Mouse (Mus musculus) midbrain, embryonic 15.5 days (tissue): ENCODE results near the gene Rab40c. TPM values are rescaled to one million over a fixed set of nuclear protein-coding genes. Genes with fewer than 3 reads are reported as not detected.

Experiments
- ATAC-seq: fragments of 200-750 bp; cut with Nextera tagmentation; replicated peaks from 2 replicates; pipeline ENCODE4 v1.8.0; 2017; ENCODE audit warnings: moderate TSS enrichment
- H3K27ac ChIP-seq: fragments of 300-500 bp; sonication (generic); 2 replicates; pipeline ENCODE4 v1.5.1; 2015; ENCODE audit warnings: mild to moderate bottlenecking, inconsistent platforms
- H3K27me3 ChIP-seq: fragments of 300-500 bp; sonication (generic); replicated peaks from 2 replicates; pipeline ENCODE4 v1.6.1; 2015; ENCODE audit warnings: inconsistent platforms
- H3K36me3 ChIP-seq: fragments of 300-500 bp; sonication (generic); replicated peaks from 2 replicates; pipeline ENCODE4 v1.6.1; 2015; ENCODE audit warnings: inconsistent platforms
- H3K4me1 ChIP-seq: fragments of 300-500 bp; sonication (generic); 2 replicates; pipeline ENCODE4 v1.6.1; 2015; ENCODE audit warnings: inconsistent platforms
- H3K4me2 ChIP-seq: fragments of 300-500 bp; sonication (generic); 2 replicates; pipeline ENCODE4 v1.6.1; 2015; ENCODE audit warnings: inconsistent platforms, mild to moderate bottlenecking, moderate library complexity
- H3K4me3 ChIP-seq: fragments of 300-500 bp; sonication (generic); 2 replicates; pipeline ENCODE4 v1.5.1; 2015; ENCODE audit warnings: mild to moderate bottlenecking, inconsistent platforms
- H3K9ac ChIP-seq: fragments of 300-500 bp; sonication (generic); 2 replicates; pipeline ENCODE4 v1.6.1; 2015; ENCODE audit warnings: mild to moderate bottlenecking, inconsistent platforms
- H3K9me3 ChIP-seq: fragments of 300-500 bp; sonication (generic); 2 replicates; pipeline ENCODE4 v1.6.1; 2016; ENCODE audit warnings: inconsistent platforms
- WGBS: fragments of 180-500 bp; shearing (Covaris S2); methylation state at CpG from one replicate; pipeline ENCODE4 v1.1.7; 2015; ENCODE audit warnings: mixed read lengths; 5-methylcytosine and 5-hydroxymethylcytosine counted together
- polyA plus RNA-seq: library from polyadenylated mRNA; unstranded; fragments of >200 nt; fragmentation: Nextera tagmentation; extraction: Ambion mirVana; gene quantifications from 2 replicates; pipeline ENCODE4 v1.2.1, GENCODE M21; 2015

Gene Rab40c
- polyA plus RNA-seq, 1 experiment from 2014 or later: 56.7 TPM

- 88% methylated on average over 1 of the region's 1 CpGs for WGBS
- Histone ChIP-seq H3K27ac (no peak overlapping the region), H3K4me2 (no peak overlapping the region), H3K9me3 (no peaks in the 10 kb centered on the region), H3K4me1 (peaks cover 22% of the 10 kb centered on the region), H3K36me3 (no peaks in the 10 kb centered on the region), H3K4me3 (no peak overlapping the region), H3K27me3 (no peaks in the 10 kb centered on the region), H3K9ac (no peak overlapping the region)
- no peak for ATAC-seq
Observed at GRCm38 (mm10) chr17:25913877-25914275, 5.7 kb downstream of the Rab40c start.

DNA sequence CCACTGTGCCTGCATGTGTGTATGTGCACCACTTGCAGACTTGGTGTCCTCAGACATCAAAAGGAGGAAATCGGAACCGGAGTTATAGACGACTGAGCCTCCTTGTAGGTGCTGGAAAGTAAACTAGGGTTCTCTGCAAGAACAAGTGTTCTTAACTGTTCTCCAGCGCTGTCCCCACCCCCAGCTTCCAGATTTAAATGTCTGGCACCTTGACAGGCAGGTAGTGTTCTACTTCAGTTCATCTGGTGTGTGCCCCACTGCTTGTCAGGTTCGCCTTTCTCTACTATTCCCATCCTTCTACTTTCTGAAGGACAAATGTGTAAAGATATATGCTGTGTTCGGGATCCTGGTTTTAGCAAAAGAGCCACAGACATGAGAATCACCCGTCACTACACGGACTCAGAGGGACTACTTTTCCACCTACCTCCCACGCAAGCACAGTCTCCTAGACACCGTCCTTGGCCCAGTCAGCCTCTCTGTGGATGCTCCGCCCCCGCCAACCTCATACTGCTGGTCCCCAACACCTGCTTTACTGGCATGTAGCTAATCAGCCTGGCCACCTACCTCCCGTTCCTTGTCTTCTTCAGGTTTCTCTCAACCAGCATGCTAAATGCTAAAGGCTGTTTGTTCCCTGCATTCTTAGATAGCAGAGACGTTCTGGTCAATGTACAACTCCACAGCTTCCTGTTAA, 6.2 kb downstream of the Rab40c start:
- H3K9ac ChIP-seq: no peak overlapping the region
- no peak overlapping the region for H3K4me3 ChIP-seq
- H3K27ac ChIP-seq: no peak overlapping the region
- no peaks in the 10 kb centered on the region for H3K27me3 ChIP-seq
- H3K36me3 ChIP-seq: no peaks in the 10 kb centered on the region
- H3K4me2 ChIP-seq: no peak overlapping the region
- ATAC-seq: no peak
- no peaks in the 10 kb centered on the region for H3K9me3 ChIP-seq
- H3K4me1 ChIP-seq: peaks cover 16% of the 10 kb centered on the region
- 89% methylated on average over 14 of the region's 14 CpGs for WGBS

- Histone ChIP-seq H3K27me3 (no peaks in the 10 kb centered on the region), H3K9me3 (no peaks in the 10 kb centered on the region), H3K4me1 (peaks cover 1% of the 10 kb centered on the region; the same call in 1 of the 2 replicates), H3K27ac (no peak overlapping the region), H3K4me3 (no peak overlapping the region), H3K4me2 (no peak overlapping the region), H3K36me3 (no peaks in the 10 kb centered on the region), H3K9ac (no peak overlapping the region)
- ATAC-seq: no peak
- WGBS: 96% methylated on average over 4 of the region's 4 CpGs
Observed at GRCm38 (mm10) chr17:25911816-25912215, 7.7 kb downstream of the Rab40c start.

- no peak overlapping the region for H3K4me3 ChIP-seq
- H3K27ac ChIP-seq: no peak overlapping the region
- no peaks in the 10 kb centered on the region for H3K27me3 ChIP-seq
- H3K9me3 ChIP-seq: no peaks in the 10 kb centered on the region
- H3K4me2 ChIP-seq: no peak overlapping the region
- no peak overlapping the region for H3K9ac ChIP-seq
- H3K4me1 ChIP-seq: no peaks in the 10 kb centered on the region
- H3K36me3 ChIP-seq: no peaks in the 10 kb centered on the region
- ATAC-seq: no peak
- 93% methylated on average over 2 of the region's 2 CpGs for WGBS
Observed at GRCm38 (mm10) chr17:25907640-25908039, 11.9 kb downstream of the Rab40c start.

DNA sequence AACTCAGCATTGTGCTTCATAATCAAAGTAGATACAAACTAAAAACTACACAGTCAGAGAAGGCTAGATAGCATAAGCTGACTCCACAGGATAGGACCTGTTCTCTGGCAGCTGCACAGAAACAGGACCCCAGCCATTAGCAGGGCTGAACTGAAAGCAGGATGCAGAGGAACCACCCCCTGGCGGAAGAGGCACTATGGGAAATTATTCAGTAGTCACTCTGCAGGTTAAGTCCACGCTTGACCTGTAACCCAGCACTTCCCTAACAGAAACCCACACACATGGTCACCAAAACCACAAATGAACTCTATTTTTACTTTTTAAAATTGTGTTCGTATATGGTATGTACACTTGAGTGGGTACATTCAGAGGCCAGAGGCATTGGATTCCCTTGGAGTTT, 16.5 kb downstream of the Rab40c start:
- H3K27ac ChIP-seq: no peak overlapping the region
- ATAC-seq: no peak
- H3K9ac ChIP-seq: no peak overlapping the region
- no peaks in the 10 kb centered on the region for H3K27me3 ChIP-seq
- no peaks in the 10 kb centered on the region for H3K9me3 ChIP-seq
- H3K4me1 ChIP-seq: no peaks in the 10 kb centered on the region
- 88% methylated on average over 3 of the region's 3 CpGs for WGBS
- H3K4me2 ChIP-seq: no peak overlapping the region
- H3K4me3 ChIP-seq: no peak overlapping the region
- H3K36me3 ChIP-seq: no peaks in the 10 kb centered on the region

- 91% methylated on average over 1 of the region's 1 CpGs for WGBS
- Histone ChIP-seq H3K9me3 (no peaks in the 10 kb centered on the region), H3K4me3 (no peak overlapping the region), H3K9ac (no peak overlapping the region), H3K4me2 (no peak overlapping the region), H3K36me3 (no peaks in the 10 kb centered on the region), H3K4me1 (peaks cover 2% of the 10 kb centered on the region; the same call in 1 of the 2 replicates), H3K27ac (no peak overlapping the region), H3K27me3 (no peaks in the 10 kb centered on the region)
- no peak for ATAC-seq
Observed at GRCm38 (mm10) chr17:25900193-25900592, 19.3 kb downstream of the Rab40c start.

DNA sequence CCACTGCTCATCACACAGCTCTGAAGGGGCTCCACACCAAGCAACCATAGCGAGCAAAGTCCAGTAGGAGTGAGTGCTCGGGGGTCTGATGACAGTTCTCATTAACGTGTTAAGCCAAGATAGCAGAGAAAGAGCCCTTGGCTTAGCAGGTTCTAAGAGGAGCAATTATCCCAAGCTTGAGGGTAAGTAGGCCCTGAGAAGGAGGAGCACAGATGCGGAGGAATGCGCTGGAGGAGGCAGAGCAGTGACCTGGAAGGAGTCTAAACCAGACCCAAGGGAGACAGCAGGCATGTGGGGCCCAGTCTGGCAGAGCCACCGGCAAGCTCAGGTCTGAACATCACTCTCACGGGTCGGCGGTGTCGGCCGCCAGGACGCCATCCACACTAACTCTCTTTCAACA, 23.6 kb downstream of the Rab40c start:
- no peak overlapping the region for H3K27ac ChIP-seq
- no peaks in the 10 kb centered on the region for H3K9me3 ChIP-seq
- peaks cover 9% of the 10 kb centered on the region for H3K4me1 ChIP-seq
- no peaks in the 10 kb centered on the region for H3K27me3 ChIP-seq
- H3K36me3 ChIP-seq: no peaks in the 10 kb centered on the region
- no peak overlapping the region for H3K4me3 ChIP-seq
- no peak for ATAC-seq
- no peak overlapping the region for H3K4me2 ChIP-seq
- no peak overlapping the region for H3K9ac ChIP-seq
- WGBS: 58% methylated on average over 12 of the region's 12 CpGs

DNA sequence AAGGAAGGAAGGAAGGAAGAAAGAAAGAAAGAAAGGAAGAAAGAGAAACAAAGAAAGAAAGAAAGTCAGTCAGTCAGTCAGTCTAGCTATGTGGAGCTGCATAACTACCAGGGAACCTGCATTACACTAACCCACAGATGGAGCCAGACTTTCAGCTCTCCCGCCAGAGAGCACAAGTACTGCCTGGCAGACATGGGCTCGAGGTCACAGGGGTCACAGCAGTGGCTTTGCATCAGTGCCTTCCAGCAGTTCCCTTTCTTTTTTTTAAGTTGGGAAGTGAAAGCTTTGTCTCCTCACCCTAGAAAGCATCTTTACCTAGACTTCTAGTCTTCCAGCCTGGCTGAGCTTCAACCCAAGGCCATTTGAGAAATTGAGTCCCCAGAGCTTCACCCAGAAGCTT, 24.1 kb downstream of the Rab40c start:
- no peak overlapping the region for H3K4me2 ChIP-seq
- H3K9me3 ChIP-seq: no peaks in the 10 kb centered on the region
- H3K27ac ChIP-seq: no peak overlapping the region
- ATAC-seq: no peak
- no peaks in the 10 kb centered on the region for H3K27me3 ChIP-seq
- 0 out of 2 replicates have a peak, but pooled peaks cover under 1% of the 10 kb centered on the region for H3K36me3 ChIP-seq
- H3K4me1 ChIP-seq: peaks cover 9% of the 10 kb centered on the region
- H3K4me3 ChIP-seq: no peak overlapping the region
- H3K9ac ChIP-seq: no peak overlapping the region
- 25% methylated on average over 2 of the region's 2 CpGs for WGBS

DNA sequence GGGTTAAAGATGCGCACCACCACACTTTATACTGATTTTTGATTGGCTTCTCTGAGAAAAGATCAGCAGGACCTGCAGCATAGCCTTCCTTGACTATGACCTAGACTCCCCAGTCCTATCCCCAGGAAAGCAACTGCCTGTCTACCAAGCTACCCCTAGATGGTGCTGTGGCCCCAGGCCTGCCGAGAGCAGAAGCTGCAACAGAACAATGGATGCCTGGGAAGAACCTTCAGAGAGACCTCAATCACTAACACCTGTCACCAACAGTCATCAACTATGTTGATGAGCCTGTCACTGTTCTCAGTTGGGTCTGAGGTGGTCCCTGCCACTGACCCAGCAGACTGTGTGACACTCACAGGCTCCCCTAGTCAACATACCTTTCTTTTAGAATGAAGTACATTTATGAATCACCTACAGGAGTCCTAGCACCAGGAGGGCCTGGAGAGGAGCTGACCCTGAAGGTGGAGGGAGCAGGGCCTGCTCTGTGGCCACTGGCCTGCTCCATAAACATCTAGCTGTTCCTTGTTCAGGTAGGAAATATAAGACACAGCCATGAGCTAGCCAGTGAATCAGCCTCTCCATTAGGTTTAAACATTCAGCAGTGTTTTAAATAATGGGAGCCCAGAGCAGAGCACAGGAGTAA, 25.4 kb downstream of the Rab40c start:
- ATAC-seq: peak; percentile 80

DNA sequence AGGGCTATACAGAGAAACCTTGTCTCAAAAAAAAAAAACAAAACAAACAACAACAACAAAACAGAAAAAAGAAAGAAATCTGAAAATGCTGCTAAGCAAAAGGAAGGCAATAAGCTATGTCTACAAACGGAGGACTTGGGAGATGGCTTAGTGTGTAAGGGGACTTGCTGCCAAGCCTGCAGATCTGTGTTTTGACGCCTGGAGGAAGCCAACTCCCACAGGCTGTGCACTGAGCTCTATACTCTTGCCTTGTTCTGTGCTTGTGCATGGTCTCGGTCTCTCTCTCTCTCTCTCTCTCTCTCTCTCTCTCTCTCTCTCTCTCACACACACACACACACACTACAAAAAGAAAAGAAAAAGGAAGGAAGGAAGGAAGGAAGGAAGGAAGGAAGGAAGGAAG, 30.7 kb downstream of the Rab40c start:
- H3K36me3 ChIP-seq: peaks cover 15% of the 10 kb centered on the region
- H3K27ac ChIP-seq: no peak overlapping the region
- no peaks in the 10 kb centered on the region for H3K9me3 ChIP-seq
- H3K9ac ChIP-seq: no peak overlapping the region
- H3K4me1 ChIP-seq: peaks cover 6% of the 10 kb centered on the region; the same call in 1 of the 2 replicates
- H3K4me2 ChIP-seq: no peak overlapping the region
- WGBS: 88% methylated on average over 3 of the region's 3 CpGs
- no peak for ATAC-seq
- H3K4me3 ChIP-seq: no peak overlapping the region
- H3K27me3 ChIP-seq: no peaks in the 10 kb centered on the region

More for the DNA sequence above, 25.4 kb downstream of the Rab40c start:
- 34% methylated on average over 2 of the region's 2 CpGs for whole genome bisulfite sequencing
- no peaks in the 10 kb centered on the region for H3K27me3 ChIP-seq
- no peak overlapping the region for H3K9ac ChIP-seq
- peaks cover 9% of the 10 kb centered on the region for H3K4me1 ChIP-seq
- peaks cover 8% of the 10 kb centered on the region; the same call in 1 of the 2 replicates for H3K36me3 ChIP-seq
- H3K9me3 ChIP-seq: no peaks in the 10 kb centered on the region
- H3K4me2 ChIP-seq: no peak overlapping the region
- H3K4me3 ChIP-seq: no peak overlapping the region; the same call in 1 of the 2 replicates
- peak overlapping the region; percentile 70 for H3K27ac ChIP-seq

DNA sequence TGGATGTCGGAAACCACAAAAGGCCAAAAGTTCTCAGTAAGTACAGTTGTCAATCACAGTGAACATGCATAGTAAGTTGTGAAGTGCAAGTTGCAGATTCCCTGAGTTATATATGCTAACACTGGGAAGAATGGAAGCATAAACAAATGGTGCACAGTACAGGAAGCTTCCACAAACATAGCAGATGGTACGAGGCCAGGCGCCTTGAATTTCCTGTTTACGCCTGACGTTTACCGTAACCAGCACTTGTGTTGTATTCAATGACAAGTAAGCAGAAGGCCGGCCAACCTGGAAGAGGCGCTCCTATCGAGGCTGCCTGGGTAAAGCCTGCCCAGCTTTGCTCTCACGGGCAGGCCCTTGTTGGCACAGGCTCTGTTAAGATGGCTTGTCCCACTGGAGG, 32.1 kb downstream of the Rab40c start:
- peaks cover 21% of the 10 kb centered on the region for H3K36me3 ChIP-seq
- no peaks in the 10 kb centered on the region for H3K27me3 ChIP-seq
- H3K9me3 ChIP-seq: no peaks in the 10 kb centered on the region
- H3K4me2 ChIP-seq: no peak overlapping the region
- no peak for ATAC-seq
- H3K27ac ChIP-seq: no peak overlapping the region
- H3K9ac ChIP-seq: no peak overlapping the region
- H3K4me3 ChIP-seq: no peak overlapping the region
- WGBS: 89% methylated on average over 10 of the region's 10 CpGs
- H3K4me1 ChIP-seq: 0 out of 2 replicates have a peak, but pooled peaks cover 11% of the 10 kb centered on the region

DNA sequence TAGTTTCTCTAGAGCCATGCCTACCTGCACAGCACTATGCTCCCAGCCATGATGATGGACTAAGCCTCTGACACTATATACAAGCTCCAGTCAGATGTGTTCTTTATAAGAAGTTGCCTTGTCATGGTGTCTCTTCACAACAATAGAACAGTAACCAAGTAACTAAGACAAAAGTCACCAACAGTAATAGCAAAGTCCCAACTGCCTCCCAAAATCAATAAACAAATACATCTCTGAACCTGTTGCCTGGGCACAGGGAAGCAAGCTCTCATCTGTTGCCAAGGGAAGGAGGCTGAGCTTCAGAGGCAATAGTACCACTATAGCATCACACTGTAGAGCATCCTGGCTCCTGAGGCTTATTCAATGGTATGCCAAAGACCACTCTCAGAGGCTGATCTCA, 32.7 kb downstream of the Rab40c start:
- Histone ChIP-seq H3K4me1 (0 out of 2 replicates have a peak, but pooled peaks cover 14% of the 10 kb centered on the region), H3K36me3 (peaks cover 21% of the 10 kb centered on the region), H3K4me3 (no peak overlapping the region), H3K27me3 (no peaks in the 10 kb centered on the region), H3K9me3 (no peaks in the 10 kb centered on the region), H3K9ac (no peak overlapping the region), H3K4me2 (no peak overlapping the region), H3K27ac (no peak overlapping the region)
- no peak for ATAC-seq

DNA sequence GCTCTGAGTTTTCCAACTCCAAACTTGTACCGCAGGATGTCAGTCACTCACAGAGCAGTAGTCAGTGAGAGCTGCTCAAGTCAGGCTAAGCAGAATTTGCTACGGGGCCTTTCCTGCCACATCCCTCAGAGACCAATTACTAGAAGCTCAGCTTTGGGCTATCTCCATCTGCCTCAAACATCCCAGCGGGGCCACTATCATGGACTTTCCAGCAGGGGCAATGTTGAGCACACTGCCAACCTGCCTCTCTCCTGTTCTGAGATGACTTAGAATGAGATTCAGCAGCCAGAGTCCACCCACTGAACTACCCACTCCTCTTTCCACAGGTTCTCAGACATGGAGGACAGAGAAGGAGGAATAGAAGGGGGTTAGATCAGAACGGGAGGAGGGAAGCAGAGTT, 33.9 kb downstream of the Rab40c start:
- Histone ChIP-seq H3K4me2 (no peak overlapping the region), H3K36me3 (peaks cover 21% of the 10 kb centered on the region)

More for the DNA sequence above, 33.9 kb downstream of the Rab40c start:
- peaks cover 26% of the 10 kb centered on the region for H3K4me1 ChIP-seq
- WGBS: 49% methylated on average over 4 of the region's 4 CpGs
- no peaks in the 10 kb centered on the region for H3K27me3 ChIP-seq
- H3K4me3 ChIP-seq: no peak overlapping the region
- H3K9me3 ChIP-seq: no peaks in the 10 kb centered on the region
- H3K9ac ChIP-seq: no peak overlapping the region
- H3K27ac ChIP-seq: peak overlapping the region; percentile 20; the same call in 1 of the 2 replicates
- no peak; the same call in 1 of the 2 replicates for ATAC-seq
